Mouse (Mus musculus) ES-Bruce4 (cell line): ENCODE measurements at regions not wholly inside any gene's neighbourhood (a gene's known extent, or its start where the extent isn't known, plus 50 kb on each side); places are given as distances from the start of the nearest gene placed in this dataset.
"Not testable (repeated sequence)": the region's sequence is repeated elsewhere in the genome, so short reads cannot be mapped to it uniquely, and the experiment has no call there.

ENCODE experiments used
- CTCF ChIP-seq: IDR thresholded peaks from one replicate; pipeline ENCODE4 v1.8.1; 2011; ENCODE audit warnings: low read depth, low read length
- EP300 ChIP-seq: IDR thresholded peaks from 2 replicates; pipeline ENCODE4 v1.6.1; 2011; ENCODE audit warnings: low read depth, low read length; ENCODE audit not compliant: insufficient read depth
- POLR2A ChIP-seq: IDR thresholded peaks from one replicate; pipeline ENCODE4 v1.8.1; 2011; ENCODE audit warnings: low read length; ENCODE audit not compliant: insufficient read depth

DNA sequence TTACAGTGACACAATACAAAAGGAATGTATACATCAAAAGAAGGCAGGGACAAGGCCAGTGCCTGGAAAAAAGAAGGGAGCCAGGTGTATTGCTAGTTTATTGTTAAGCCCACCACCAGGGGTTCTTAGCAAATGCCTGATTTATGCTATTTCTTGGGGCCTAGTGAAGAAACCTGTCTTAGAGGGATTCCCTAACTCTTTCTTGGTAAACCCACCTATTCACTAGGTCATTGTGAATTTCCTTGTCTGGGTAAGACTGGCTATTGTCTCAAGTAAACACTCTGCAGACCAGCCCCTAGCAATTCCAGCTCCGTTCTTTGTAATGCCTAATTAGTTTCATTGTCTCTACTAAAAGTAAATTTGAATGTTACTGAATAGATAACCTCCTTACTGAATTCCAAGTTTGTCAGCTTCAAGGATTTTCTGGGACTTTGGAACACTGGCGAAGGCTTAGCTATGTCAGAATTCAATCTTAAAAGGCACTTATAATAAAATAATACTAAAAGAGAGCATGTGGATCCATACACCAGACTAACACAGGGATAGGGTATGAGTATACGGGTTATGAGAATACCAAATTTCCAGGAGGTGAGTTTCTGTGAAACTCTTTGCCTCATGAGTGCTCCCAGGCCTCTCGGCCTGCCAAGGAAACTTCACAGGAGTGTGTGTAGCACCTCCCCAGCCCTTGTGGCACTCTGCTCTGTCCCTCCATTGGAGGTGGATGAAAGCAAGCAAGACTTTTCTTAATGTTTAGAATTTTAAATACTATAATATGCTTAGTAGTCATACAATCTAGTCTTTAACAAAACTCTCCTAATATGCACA is 925.9 kb upstream of the G6pd2 start:
- TF ChIP-seq EP300, CTCF, POLR2A: not testable (repeated sequence)
